9 mouse cellular contexts compared by ENCODE assay signal in genomic region chr7:37893885-37894284, GRCm38 (mm10).
DNase-seq lines count a peak whose midpoint lies in the region; ATAC-seq and TF ChIP-seq lines count a peak whose summit lies in the region.
"Had no signal": no experiment of that assay in that cellular context is flagged by ENCODE, and none has a peak within 500 bp of the region (broad histone marks: within the 10 kb centered on the region; RNA-seq: fewer than 3 reads in every experiment).

No protein-coding gene starts in this region.

- H3K9me3 ChIP-seq in ES-Bruce4 (replicated peaks; ENCODE audit: control insufficient read depth, insufficient read depth, low read length, poor library complexity, severe bottlenecking) = no peaks in the 10 kb centered on the region
- H3K9me3 ChIP-seq: embryonic facial prominence, embryonic 15.5 days; limb, embryonic 12.5 days had no signal

- no peak overlapping the region for H3K27ac ChIP-seq in ES-Bruce4 (ENCODE audit: insufficient read depth, low read length)
- H3K27ac ChIP-seq in embryonic fibroblast, embryonic 13.5 days (ENCODE audit: insufficient read depth, low read length) = no peak overlapping the region
- H3K27ac ChIP-seq: embryonic facial prominence, embryonic 15.5 days; limb, embryonic 12.5 days had no signal

- H3K4me1 ChIP-seq in ES-Bruce4 (ENCODE audit: control insufficient read depth, insufficient read depth, low read length) = no peaks in the 10 kb centered on the region
- H3K4me1 ChIP-seq in embryonic fibroblast, embryonic 13.5 days (ENCODE audit: control insufficient read depth, insufficient read depth, low read length) = no peaks in the 10 kb centered on the region
- H3K4me1 ChIP-seq: embryonic facial prominence, embryonic 15.5 days; limb, embryonic 12.5 days had no signal

- ATAC-seq in megakaryocyte, adult 5-6 weeks (ENCODE audit: poor library complexity, severe bottlenecking) = no peak

- TF ChIP-seq POLR2A in ES-Bruce4 (IDR thresholded peaks at IDR 0.05; ENCODE audit: insufficient read depth, low read length) = no peak
- no peak for TF ChIP-seq POLR2A in embryonic fibroblast, embryonic 13.5 days (IDR thresholded peaks at IDR 0.05; ENCODE audit: low read depth, low read length)

- peak; percentile 9 for DNase-seq in kidney, adult 18-20 months
- no peak for DNase-seq in kidney, adult 11 months
- DNase-seq in 3T3-L1 (ENCODE audit: low read depth, low spot score) = peak; percentile 2
- no peak for DNase-seq in spleen, adult 18-20 months

- no peak overlapping the region for H3K4me3 ChIP-seq in ES-Bruce4 (ENCODE audit: low read depth, low read length)
- H3K4me3 ChIP-seq in embryonic fibroblast, embryonic 13.5 days (ENCODE audit: insufficient read depth, low read length) = no peak overlapping the region
- H3K4me3 ChIP-seq: embryonic facial prominence, embryonic 15.5 days; limb, embryonic 12.5 days had no signal

- TF ChIP-seq EP300 in ES-Bruce4 (IDR thresholded peaks at IDR 0.05; ENCODE audit: insufficient read depth, low read depth, low read length) = no peak

- TF ChIP-seq CTCF in ES-Bruce4 (IDR thresholded peaks at IDR 0.05; ENCODE audit: low read depth, low read length) = peak; percentile 85
- TF ChIP-seq CTCF in embryonic fibroblast, embryonic 13.5 days (IDR thresholded peaks at IDR 0.05; ENCODE audit: borderline replicate concordance, insufficient read depth, low read length) = peak; percentile 27; the same call in 1 of the 2 replicates

- no peak overlapping the region for H3K9ac ChIP-seq in ES-Bruce4 (ENCODE audit: low read depth, poor library complexity, severe bottlenecking)
- H3K9ac ChIP-seq: embryonic facial prominence, embryonic 15.5 days; limb, embryonic 12.5 days had no signal

- H3K27me3 ChIP-seq in ES-Bruce4 (ENCODE audit: control insufficient read depth, insufficient read depth, low read length, poor library complexity, severe bottlenecking) = no peaks in the 10 kb centered on the region
- H3K27me3 ChIP-seq: embryonic facial prominence, embryonic 15.5 days; limb, embryonic 12.5 days had no signal

- H3K36me3 ChIP-seq in ES-Bruce4 (ENCODE audit: control insufficient read depth, insufficient read depth, low read length, poor library complexity, severe bottlenecking) = no peaks in the 10 kb centered on the region
- H3K36me3 ChIP-seq: embryonic facial prominence, embryonic 15.5 days; limb, embryonic 12.5 days had no signal

Comparison
In these comparisons a context has a peak if more than half of its experiments do, and no peak if none do; other contexts are left out.
1. DNase-seq: peak in kidney, adult 18-20 months (single experiment) and 3T3-L1 (single experiment); none in kidney, adult 11 months (single experiment) and spleen, adult 18-20 months (0 of 2).